Mouse (Mus musculus) thymus, postnatal 36 days (tissue): ENCODE data around the gene Olfr689.
"Not testable (repeated sequence)": the region's sequence is repeated elsewhere in the genome, so short reads cannot be mapped to it uniquely, and the experiment has no call there.

Source experiments
- DNase-seq, 2 experiments: peaks; one replicate each; pipeline ENCODE4 v3.0.0; 2022; ENCODE audit warnings: mixed read lengths in 2 of 2

The Olfr689 gene

GRCm38 (mm10) chr7:105310865-105311264, at the start of gene Olfr689:
Olfr689 (plus strand) TSS chr7:105311165.
- DNase-seq, result no peak

- no peak for DNase-seq
Observed at GRCm38 (mm10) chr7:105272426-105272825, 38.5 kb upstream of the Olfr689 start.

- DNase-seq, result no peak
Observed at GRCm38 (mm10) chr7:105287795-105288194, 23.2 kb upstream of the Olfr689 start, which contains the start of gene Olfr688. Olfr688 (plus strand) TSS chr7:105288095.

GRCm38 (mm10) chr7:105290051-105290450, 20.9 kb upstream of the Olfr689 start:
- no peak for DNase-seq

GRCm38 (mm10) chr7:105325302-105325701, 14.3 kb downstream of the Olfr689 start:
- DNase-seq, result no peak

- DNase-seq, result no peak
Observed at GRCm38 (mm10) chr7:105334004-105334403, 23.0 kb downstream of the Olfr689 start, which contains the start of gene Olfr690. Olfr690 (minus strand) TSS chr7:105334104.

GRCm38 (mm10) chr7:105342170-105342569, 31.2 kb downstream of the Olfr689 start, which contains the start of gene Olfr691:
Olfr691 (minus strand) TSS chr7:105342270.
- no peak for DNase-seq

GRCm38 (mm10) chr7:105342752-105343151, 31.8 kb downstream of the Olfr689 start:
- DNase-seq, result no peak

GRCm38 (mm10) chr7:105356064-105356463, 45.1 kb downstream of the Olfr689 start:
- not testable (repeated sequence) for DNase-seq

GRCm38 (mm10) chr7:105356487-105356886, 45.5 kb downstream of the Olfr689 start:
- not testable (repeated sequence) for DNase-seq

- no peak for DNase-seq
Observed at GRCm38 (mm10) chr7:105361713-105362112, 50.7 kb downstream of the Olfr689 start.

- DNase-seq, result no peak
Observed at GRCm38 (mm10) chr7:105367268-105367667, 56.3 kb downstream of the Olfr689 start.

- no peak for DNase-seq
Observed at GRCm38 (mm10) chr7:105367930-105368329, 57.0 kb downstream of the Olfr689 start, which contains the start of gene Olfr692. Olfr692 (plus strand) TSS chr7:105368230.

GRCm38 (mm10) chr7:105368521-105368920, 57.6 kb downstream of the Olfr689 start:
- DNase-seq, result no peak
